Mouse (Mus musculus): Measurements from ENCODE around the gene Noct. TPM values are rescaled to one million over a fixed set of nuclear protein-coding genes. Genes with fewer than 3 reads are reported as not detected.
"Not testable (repeated sequence)": the region's sequence is repeated elsewhere in the genome, so short reads cannot be mapped to it uniquely, and the experiment has no call there.

The Noct gene
- 8.0 and 10.4 TPM in 2 replicates for polyA plus RNA-seq (2014; fragmentation: Nextera tagmentation; extraction: Ambion mirVana)

GRCm38 (mm10) chr3:51224363-51225225, at the start of gene Noct:
Gene Noct (plus strand): TSS chr3:51224447.
- ATAC-seq (ENCODE audit: low FRiP score, low TSS enrichment): peak; percentile 86
- peak within 1 kb of the TSS; percentile 64 for H3K4me2 ChIP-seq (replicated peaks; ENCODE audit: low read depth, low read length)
- peak within 1 kb of the TSS; percentile 89 for H3K4me3 ChIP-seq (ENCODE audit: low read length)
- WGBS: under 1% methylated on average over 75 of the region's 100 CpGs
- H3K9ac ChIP-seq (ENCODE audit: low read depth, low read length): peak within 1 kb of the TSS; percentile 93
- no peaks in the 10 kb centered on the region for H3K36me3 ChIP-seq (ENCODE audit: control insufficient read depth, insufficient read depth, low read length)
- H3K9me3 ChIP-seq (ENCODE audit: control insufficient read depth, low read length): no peaks in the 10 kb centered on the region
- H3K27me3 ChIP-seq (ENCODE audit: control insufficient read depth, insufficient read depth, low read length): no peaks in the 10 kb centered on the region
- peaks cover 13% of the 10 kb centered on the region for H3K4me1 ChIP-seq (ENCODE audit: control insufficient read depth, insufficient read depth, low read length)
- H3K27ac ChIP-seq (ENCODE audit: low read depth, low read length): peak within 1 kb of the TSS; percentile 92

GRCm38 (mm10) chr3:51178158-51178557, 46.1 kb upstream of the Noct start:
- 45% methylated on average over 10 of the region's 10 CpGs for WGBS
- no peak overlapping the region for H3K27ac ChIP-seq (ENCODE audit: low read depth, low read length)
- no peaks in the 10 kb centered on the region for H3K4me1 ChIP-seq (ENCODE audit: control insufficient read depth, insufficient read depth, low read length)
- ATAC-seq (ENCODE audit: low FRiP score, low TSS enrichment): no peak
- no peaks in the 10 kb centered on the region for H3K36me3 ChIP-seq (ENCODE audit: control insufficient read depth, insufficient read depth, low read length)
- H3K4me2 ChIP-seq (replicated peaks; ENCODE audit: low read depth, low read length): no peak overlapping the region
- H3K9ac ChIP-seq (ENCODE audit: low read depth, low read length): no peak overlapping the region
- H3K4me3 ChIP-seq (ENCODE audit: low read length): no peak overlapping the region
- no peaks in the 10 kb centered on the region for H3K27me3 ChIP-seq (ENCODE audit: control insufficient read depth, insufficient read depth, low read length)
- no peaks in the 10 kb centered on the region for H3K9me3 ChIP-seq (ENCODE audit: control insufficient read depth, low read length)

GRCm38 (mm10) chr3:51179460-51180146, 44.6 kb upstream of the Noct start:
- no peak overlapping the region for H3K9ac ChIP-seq (ENCODE audit: low read depth, low read length)
- no peaks in the 10 kb centered on the region for H3K36me3 ChIP-seq (ENCODE audit: control insufficient read depth, insufficient read depth, low read length)
- H3K4me3 ChIP-seq (ENCODE audit: low read length): no peak overlapping the region
- no peak for ATAC-seq (ENCODE audit: low FRiP score, low TSS enrichment)
- H3K9me3 ChIP-seq (ENCODE audit: control insufficient read depth, low read length): no peaks in the 10 kb centered on the region
- H3K4me1 ChIP-seq (ENCODE audit: control insufficient read depth, insufficient read depth, low read length): no peaks in the 10 kb centered on the region
- WGBS: 88% methylated on average over 6 of the region's 6 CpGs
- no peak overlapping the region for H3K4me2 ChIP-seq (replicated peaks; ENCODE audit: low read depth, low read length)
- no peaks in the 10 kb centered on the region for H3K27me3 ChIP-seq (ENCODE audit: control insufficient read depth, insufficient read depth, low read length)
- H3K27ac ChIP-seq (ENCODE audit: low read depth, low read length): no peak overlapping the region

- Histone ChIP-seq H3K36me3 (ENCODE audit: control insufficient read depth, insufficient read depth, low read length) (no peaks in the 10 kb centered on the region), H3K9ac (ENCODE audit: low read depth, low read length) (no peak overlapping the region), H3K4me2 (replicated peaks; ENCODE audit: low read depth, low read length) (no peak overlapping the region), H3K4me3 (ENCODE audit: low read length) (no peak overlapping the region), H3K4me1 (ENCODE audit: control insufficient read depth, insufficient read depth, low read length) (no peaks in the 10 kb centered on the region), H3K27me3 (ENCODE audit: control insufficient read depth, insufficient read depth, low read length) (no peaks in the 10 kb centered on the region), H3K27ac (ENCODE audit: low read depth, low read length) (no peak overlapping the region), H3K9me3 (ENCODE audit: control insufficient read depth, low read length) (no peaks in the 10 kb centered on the region)
- ATAC-seq (ENCODE audit: low FRiP score, low TSS enrichment): no peak
- 77% methylated on average over 8 of the region's 8 CpGs for WGBS
Measured at GRCm38 (mm10) chr3:51180341-51180940, 43.8 kb upstream of the Noct start.

GRCm38 (mm10) chr3:51182455-51182854, 41.8 kb upstream of the Noct start:
- Histone ChIP-seq H3K4me3 (ENCODE audit: low read length) (no peak overlapping the region), H3K9me3 (ENCODE audit: control insufficient read depth, low read length) (no peaks in the 10 kb centered on the region), H3K36me3 (ENCODE audit: control insufficient read depth, insufficient read depth, low read length) (no peaks in the 10 kb centered on the region), H3K9ac (ENCODE audit: low read depth, low read length) (no peak overlapping the region), H3K27me3 (ENCODE audit: control insufficient read depth, insufficient read depth, low read length) (no peaks in the 10 kb centered on the region), H3K27ac (ENCODE audit: low read depth, low read length) (no peak overlapping the region), H3K4me2 (replicated peaks; ENCODE audit: low read depth, low read length) (no peak overlapping the region), H3K4me1 (ENCODE audit: control insufficient read depth, insufficient read depth, low read length) (no peaks in the 10 kb centered on the region)
- 84% methylated on average over 5 of the region's 5 CpGs for WGBS
- no peak for ATAC-seq (ENCODE audit: low FRiP score, low TSS enrichment)

GRCm38 (mm10) chr3:51183508-51183907, 40.7 kb upstream of the Noct start:
- not testable (repeated sequence) for H3K9ac ChIP-seq (ENCODE audit: low read depth, low read length); H3K27me3 ChIP-seq (ENCODE audit: control insufficient read depth, insufficient read depth, low read length); H3K27ac ChIP-seq (ENCODE audit: low read depth, low read length); ATAC-seq (ENCODE audit: low FRiP score, low TSS enrichment); H3K4me2 ChIP-seq (replicated peaks; ENCODE audit: low read depth, low read length); H3K4me1 ChIP-seq (ENCODE audit: control insufficient read depth, insufficient read depth, low read length); H3K36me3 ChIP-seq (ENCODE audit: control insufficient read depth, insufficient read depth, low read length); H3K4me3 ChIP-seq (ENCODE audit: low read length); H3K9me3 ChIP-seq (ENCODE audit: control insufficient read depth, low read length)
- WGBS: 71% methylated on average over 1 of the region's 1 CpGs

- H3K4me1 ChIP-seq (ENCODE audit: control insufficient read depth, insufficient read depth, low read length); H3K9ac ChIP-seq (ENCODE audit: low read depth, low read length): not testable (repeated sequence)
- 89% methylated on average over 3 of the region's 3 CpGs for WGBS
Measured at GRCm38 (mm10) chr3:51183967-51184366, 40.3 kb upstream of the Noct start.

GRCm38 (mm10) chr3:51184715-51185114, 39.5 kb upstream of the Noct start:
- WGBS: 73% methylated on average over 10 of the region's 10 CpGs
- Histone ChIP-seq H3K4me2 (replicated peaks; ENCODE audit: low read depth, low read length) (no peak overlapping the region), H3K4me1 (ENCODE audit: control insufficient read depth, insufficient read depth, low read length) (no peaks in the 10 kb centered on the region), H3K9me3 (ENCODE audit: control insufficient read depth, low read length) (no peaks in the 10 kb centered on the region), H3K4me3 (ENCODE audit: low read length) (no peak overlapping the region), H3K9ac (ENCODE audit: low read depth, low read length) (no peak overlapping the region), H3K36me3 (ENCODE audit: control insufficient read depth, insufficient read depth, low read length) (no peaks in the 10 kb centered on the region), H3K27me3 (ENCODE audit: control insufficient read depth, insufficient read depth, low read length) (no peaks in the 10 kb centered on the region), H3K27ac (ENCODE audit: low read depth, low read length) (no peak overlapping the region)
- ATAC-seq (ENCODE audit: low FRiP score, low TSS enrichment): no peak

More at GRCm38 (mm10) chr3:51183967-51184366, 40.3 kb upstream of the Noct start:
- H3K4me2 ChIP-seq (replicated peaks; ENCODE audit: low read depth, low read length); H3K27ac ChIP-seq (ENCODE audit: low read depth, low read length); ATAC-seq (ENCODE audit: low FRiP score, low TSS enrichment); H3K9me3 ChIP-seq (ENCODE audit: control insufficient read depth, low read length); H3K27me3 ChIP-seq (ENCODE audit: control insufficient read depth, insufficient read depth, low read length); H3K36me3 ChIP-seq (ENCODE audit: control insufficient read depth, insufficient read depth, low read length); H3K4me3 ChIP-seq (ENCODE audit: low read length): not testable (repeated sequence)

- H3K9me3 ChIP-seq (ENCODE audit: control insufficient read depth, low read length): no peaks in the 10 kb centered on the region
- no peaks in the 10 kb centered on the region for H3K4me1 ChIP-seq (ENCODE audit: control insufficient read depth, insufficient read depth, low read length)
- 83% methylated on average over 7 of the region's 7 CpGs for WGBS
- no peaks in the 10 kb centered on the region for H3K36me3 ChIP-seq (ENCODE audit: control insufficient read depth, insufficient read depth, low read length)
- no peak overlapping the region for H3K4me2 ChIP-seq (replicated peaks; ENCODE audit: low read depth, low read length)
- no peaks in the 10 kb centered on the region for H3K27me3 ChIP-seq (ENCODE audit: control insufficient read depth, insufficient read depth, low read length)
- no peak overlapping the region for H3K27ac ChIP-seq (ENCODE audit: low read depth, low read length)
- no peak for ATAC-seq (ENCODE audit: low FRiP score, low TSS enrichment)
- H3K9ac ChIP-seq (ENCODE audit: low read depth, low read length): no peak overlapping the region
- H3K4me3 ChIP-seq (ENCODE audit: low read length): no peak overlapping the region
Measured at GRCm38 (mm10) chr3:51185406-51185805, 38.8 kb upstream of the Noct start.
